Mouse (Mus musculus) gastrocnemius, adult 8-10 months (tissue): Measurements from ENCODE around the gene Med27. TPM values are rescaled to one million over a fixed set of nuclear protein-coding genes. Genes with fewer than 3 reads are reported as not detected.
"Not testable (repeated sequence)": the region's sequence is repeated elsewhere in the genome, so short reads cannot be mapped to it uniquely, and the experiment has no call there.

Experiments
- DNase-seq, 2 experiments: peaks; one replicate each; pipeline ENCODE4 v3.0.0; 2022; ENCODE audit warnings: low spot score in 2 of 2
- total RNA-seq, 4 experiments: library from RNA; stranded (reverse); gene quantifications; 2 replicates each; pipeline ENCODE4 v1.2.4; 2022

Med27 gene
- total RNA-seq, 4 experiments from 2014 or later: 13.0 to 15.4 (median 14.6) TPM

GRCm38 (mm10) chr2:29516621-29517170 is 170.1 kb downstream of the Med27 start:
- no peak for DNase-seq

DNA sequence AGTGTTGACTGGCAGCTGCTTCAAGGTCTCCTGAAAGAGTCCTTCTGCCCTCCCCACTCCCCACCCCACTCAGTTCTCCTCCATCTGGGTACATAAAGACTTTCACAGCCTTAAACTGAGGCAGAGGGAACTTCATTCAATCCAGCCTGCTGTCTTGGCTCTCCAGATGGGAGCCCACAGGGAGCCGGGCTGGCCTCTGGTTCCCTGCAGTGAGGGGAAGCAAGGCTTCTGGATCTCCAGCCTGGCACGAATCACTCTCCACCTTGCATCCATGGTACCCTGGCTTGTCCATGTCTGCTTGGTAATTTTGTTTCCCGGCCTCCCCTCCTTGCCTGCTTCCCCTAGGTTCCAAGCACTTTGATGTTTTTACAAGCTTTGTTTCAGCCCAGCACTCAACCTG is 172.8 kb downstream of the Med27 start:
- DNase-seq: no peak

- no peak for DNase-seq
These were observed 173.6 kb downstream of the Med27 start for GRCm38 (mm10) chr2:29520206-29520605.

DNA sequence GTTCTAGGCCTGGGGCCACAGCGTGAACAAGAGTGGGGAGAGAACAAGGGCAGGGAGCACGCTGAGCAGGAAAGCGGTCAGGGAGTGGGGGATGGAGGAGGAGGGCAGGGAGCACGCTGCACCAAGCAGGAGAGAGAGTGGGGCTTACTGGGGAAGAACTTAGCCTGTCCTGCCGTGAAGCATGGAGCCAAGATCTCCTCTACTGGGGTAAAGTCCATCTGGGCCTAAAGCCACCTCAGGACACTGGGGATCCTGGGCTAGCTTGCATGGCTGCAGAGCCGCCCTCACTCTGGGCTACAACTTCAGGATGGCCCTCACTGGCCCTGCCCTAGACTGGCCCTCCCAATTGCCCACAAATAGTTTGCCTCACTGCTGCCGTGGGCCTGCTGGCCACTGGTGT is 174.9 kb downstream of the Med27 start:
- no peak for DNase-seq

DNA sequence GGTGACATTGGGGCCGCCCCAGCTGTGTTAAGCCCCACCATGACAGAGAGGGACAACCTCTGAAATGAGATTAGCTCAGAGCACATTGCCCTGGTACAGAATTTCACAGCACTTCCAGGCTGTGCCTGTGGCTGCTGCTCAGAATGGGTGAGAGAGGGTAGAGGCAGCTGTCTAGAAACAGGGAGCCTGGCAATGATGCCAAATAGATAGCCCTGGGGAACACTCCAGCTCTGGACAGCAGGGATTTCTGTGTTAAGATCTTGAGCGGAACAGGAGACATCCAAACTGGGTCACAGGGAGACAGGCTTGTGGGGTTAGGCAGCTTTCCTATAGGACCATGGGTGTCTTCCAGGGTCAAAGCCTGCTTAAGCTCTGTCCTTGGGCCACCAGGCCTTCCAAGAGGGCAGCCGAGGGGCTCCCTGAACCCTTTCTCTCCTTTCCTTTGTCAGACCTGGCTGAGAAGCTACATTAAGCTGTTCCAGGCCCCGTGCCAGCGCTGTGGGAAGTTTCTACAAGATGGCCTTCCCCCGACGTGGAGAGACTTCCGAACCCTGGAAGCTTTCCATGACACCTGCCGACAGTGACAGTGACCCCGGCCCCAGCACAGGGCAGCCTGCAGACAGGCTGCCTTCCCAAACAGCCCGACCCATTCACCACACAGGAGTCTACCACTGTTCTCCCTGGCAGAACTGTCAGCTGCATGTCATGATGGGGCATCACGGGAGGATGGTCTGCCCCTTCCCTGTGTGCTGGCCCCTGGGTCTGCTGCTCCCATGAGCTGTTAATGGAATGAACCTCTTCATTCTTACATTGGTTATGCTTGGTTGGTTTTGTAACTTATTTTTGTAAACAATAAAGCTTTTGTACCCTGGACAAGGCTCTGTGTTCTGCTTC is 177.5 kb downstream of the Med27 start:
- no peak for DNase-seq

DNA sequence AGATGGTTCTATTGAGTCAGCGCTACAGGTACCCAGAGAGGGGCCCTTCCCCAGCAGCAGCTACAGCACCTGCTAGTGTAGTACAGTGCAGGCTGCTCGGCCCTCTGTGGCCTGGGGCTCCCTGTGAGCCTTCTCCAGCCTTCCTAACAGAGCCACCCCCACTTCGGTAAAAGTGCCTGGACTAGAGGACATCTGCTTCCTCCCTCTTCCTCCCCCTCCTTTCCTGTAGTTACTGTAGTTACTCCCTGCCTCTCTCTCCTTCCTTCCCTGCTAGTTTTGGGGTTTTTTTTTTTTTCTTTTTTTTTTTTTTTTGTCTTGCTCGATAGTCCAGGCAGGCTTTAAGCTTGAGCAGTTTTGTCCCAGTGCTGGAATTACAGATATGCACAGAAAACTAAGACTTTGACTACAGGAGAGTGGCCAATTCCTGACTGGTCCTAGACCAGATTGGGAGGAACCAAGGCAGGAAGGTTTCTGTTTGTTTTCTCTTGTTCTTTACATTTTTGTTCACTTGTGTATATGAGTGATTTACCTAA is 178.7 kb downstream of the Med27 start:
- no peak for DNase-seq

DNA sequence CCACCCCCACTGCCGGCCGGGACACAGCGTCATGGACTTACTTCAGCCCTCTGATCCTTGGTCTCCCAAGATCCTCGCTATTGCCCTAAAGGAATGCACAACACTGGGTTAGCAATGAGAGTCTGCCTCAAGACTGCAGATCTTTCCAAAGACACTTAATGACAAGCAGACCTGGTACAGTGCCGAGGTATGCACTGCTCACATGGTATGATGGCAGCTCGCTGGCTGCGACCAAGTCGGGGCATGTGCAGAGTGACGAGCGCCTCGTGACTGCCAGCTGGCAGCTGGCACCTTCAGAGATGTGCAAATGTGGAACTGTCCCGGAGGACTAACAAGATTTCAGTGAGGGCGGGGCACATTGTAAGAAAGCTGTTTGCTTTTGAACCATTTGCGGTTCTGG is 179.6 kb downstream of the Med27 start:
- peak; percentile 27 to 53 for DNase-seq

DNA sequence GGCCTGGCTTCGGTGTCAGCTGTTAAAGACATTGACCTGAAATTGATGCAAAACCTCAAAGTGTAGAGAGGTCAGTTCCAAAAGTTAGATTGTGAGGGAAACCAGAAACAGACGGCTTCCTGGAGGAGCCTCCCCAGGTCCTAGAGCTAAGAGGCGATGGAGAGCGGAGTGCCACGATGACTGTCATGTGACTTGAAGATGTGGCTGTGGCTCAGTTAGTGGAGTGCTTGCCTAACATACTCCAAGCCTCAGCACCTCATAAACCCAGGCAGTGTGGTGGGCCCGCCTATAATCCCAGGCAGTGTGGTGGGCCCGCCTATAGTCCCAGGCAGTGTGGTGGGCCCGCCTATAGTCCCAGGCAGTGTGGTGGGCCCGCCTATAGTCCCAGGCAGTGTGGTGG is 180.9 kb downstream of the Med27 start:
- not testable (repeated sequence) for DNase-seq

DNA sequence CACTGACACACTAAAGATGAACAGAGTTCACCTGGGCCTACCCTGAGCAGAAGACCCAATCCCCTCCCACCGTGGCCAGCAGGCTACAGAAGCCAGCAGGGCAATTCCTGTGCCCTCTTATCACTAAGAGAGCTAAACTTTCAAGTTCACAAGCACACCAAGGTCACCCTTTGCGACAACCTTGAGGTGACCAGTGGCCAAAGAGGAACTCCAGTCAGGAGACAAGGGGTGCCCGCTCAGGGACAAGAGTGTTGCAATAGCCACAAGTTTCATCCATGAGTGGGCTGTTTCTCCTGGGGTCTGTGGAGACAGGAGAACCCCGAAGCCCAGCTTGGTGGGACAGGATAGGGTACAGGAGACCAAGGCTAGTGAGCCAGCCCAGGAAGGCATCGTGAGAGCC is 182.2 kb downstream of the Med27 start:
- no peak for DNase-seq

DNA sequence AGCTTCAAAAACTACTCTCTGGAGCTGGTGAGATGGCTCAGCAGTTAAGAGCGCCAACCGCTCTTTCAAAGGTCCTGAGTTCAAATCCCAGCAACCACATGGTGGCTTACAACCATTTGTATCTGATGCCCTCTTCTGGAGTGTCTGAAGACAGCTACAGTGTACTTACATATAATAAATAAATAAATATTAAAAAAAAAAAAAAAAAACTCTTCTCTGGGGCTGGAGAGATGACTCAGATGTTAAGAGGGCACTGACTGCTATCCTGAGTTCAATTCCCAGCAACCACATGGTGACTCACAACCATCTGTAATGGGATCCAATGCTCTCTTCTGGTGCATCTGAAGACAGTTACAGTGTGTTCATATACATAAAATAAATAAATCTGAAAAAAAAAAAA is 183.2 kb downstream of the Med27 start:
- not testable (repeated sequence) for DNase-seq

DNA sequence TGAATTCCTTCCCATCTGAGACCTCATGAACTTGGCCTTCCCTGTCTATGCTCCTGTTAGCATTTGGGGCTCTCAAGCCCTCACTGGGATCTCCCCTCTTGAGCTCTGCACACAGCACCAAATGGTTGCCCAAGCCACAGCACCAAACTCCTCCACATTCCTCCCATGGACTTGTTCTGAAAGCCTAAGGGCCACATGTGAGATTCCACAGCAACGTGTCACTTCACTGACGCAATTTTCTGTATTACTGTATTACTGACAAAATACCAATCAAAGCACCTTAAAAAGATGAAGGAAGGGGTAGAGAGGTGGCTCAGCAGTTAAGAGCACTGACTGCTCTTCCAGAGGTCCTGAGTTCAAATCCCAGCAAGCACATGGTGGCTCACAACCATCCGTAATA is 185.6 kb downstream of the Med27 start:
- no peak for DNase-seq

GRCm38 (mm10) chr2:29532921-29533320 is 186.3 kb downstream of the Med27 start:
- DNase-seq: no peak

GRCm38 (mm10) chr2:29535566-29536244 is 189.1 kb downstream of the Med27 start:
- DNase-seq: no peak

DNA sequence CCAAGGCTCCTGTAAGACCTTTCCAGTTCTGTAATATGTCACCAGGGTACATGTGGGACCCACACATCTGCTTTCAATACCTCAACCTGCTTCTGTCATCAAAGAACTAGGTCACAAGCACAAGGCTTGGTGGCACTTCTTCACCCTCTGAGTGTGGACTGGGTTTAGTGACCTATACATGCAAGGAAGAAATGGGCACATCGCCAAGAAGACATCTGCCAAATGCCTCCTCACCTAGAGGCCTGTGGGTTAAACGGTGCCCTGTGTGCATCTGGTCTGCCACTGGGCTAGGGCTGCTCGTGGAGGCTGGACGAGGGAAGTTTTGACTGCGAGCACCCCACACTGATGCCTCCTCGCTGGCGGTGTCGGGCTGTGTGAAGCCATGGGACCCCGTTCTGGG is 189.9 kb downstream of the Med27 start:
- no peak for DNase-seq

GRCm38 (mm10) chr2:29537334-29537733 is 190.7 kb downstream of the Med27 start:
- DNase-seq: no peak

DNA sequence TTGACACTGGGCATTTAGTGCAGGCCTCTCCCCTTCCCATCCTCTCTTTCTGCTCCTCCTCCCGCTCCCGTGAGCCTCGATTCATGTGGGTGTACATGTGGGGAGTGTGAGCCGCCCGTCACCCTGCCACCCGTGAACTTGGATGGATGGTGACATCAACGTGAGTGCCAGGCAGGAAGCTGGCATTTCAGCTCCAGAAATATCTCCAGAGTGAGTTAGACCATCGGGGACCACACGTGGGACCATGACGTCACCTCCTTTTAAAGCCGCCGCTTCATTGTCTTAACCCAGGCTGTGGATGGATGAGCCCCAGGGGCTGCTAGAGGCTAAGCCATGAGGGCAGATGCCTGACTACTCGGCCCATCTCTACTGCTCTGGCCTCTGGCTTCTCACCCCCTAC is 195.4 kb downstream of the Med27 start:
- no peak for DNase-seq

GRCm38 (mm10) chr2:29546571-29546970 is 200.0 kb downstream of the Med27 start:
- DNase-seq: no peak

DNA sequence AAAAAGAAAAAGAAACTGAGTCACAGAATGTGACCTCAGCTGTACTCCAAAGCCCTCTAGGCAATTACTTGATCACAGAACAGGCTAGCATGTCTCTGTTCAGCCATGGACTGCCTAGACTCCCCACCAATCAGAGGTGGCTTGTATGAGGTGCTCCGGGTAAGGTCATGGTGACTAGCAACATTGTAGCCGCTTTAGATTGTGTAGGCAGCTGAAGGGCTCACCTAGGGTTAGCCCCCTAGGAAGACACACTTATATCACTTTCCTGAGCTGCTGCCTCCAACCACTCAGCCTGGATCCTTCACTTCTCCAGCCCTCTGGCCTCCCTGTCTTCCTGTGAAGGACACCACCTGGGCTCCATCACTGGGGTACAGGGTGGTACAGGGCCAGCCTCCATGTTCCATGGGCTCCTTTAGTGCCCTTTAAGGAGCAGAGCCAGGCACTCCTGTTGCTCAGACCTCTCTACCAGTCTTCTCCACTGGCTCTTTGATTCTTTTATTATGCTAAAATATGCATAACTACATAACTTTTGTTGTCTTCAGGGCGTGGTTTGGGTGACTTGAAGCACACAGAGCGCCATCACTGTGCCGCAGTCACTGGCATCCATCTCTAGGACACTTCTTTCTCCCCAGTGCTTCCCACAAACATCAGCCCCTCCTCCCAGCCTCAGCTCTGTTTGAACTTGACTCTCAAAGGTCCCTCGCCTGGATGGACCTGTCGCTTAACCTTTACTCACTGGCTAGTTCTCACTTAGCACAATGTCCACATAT is 205.4 kb downstream of the Med27 start:
- DNase-seq: no peak

GRCm38 (mm10) chr2:29553945-29554634 is 207.5 kb downstream of the Med27 start:
- DNase-seq: peak; percentile 14

DNA sequence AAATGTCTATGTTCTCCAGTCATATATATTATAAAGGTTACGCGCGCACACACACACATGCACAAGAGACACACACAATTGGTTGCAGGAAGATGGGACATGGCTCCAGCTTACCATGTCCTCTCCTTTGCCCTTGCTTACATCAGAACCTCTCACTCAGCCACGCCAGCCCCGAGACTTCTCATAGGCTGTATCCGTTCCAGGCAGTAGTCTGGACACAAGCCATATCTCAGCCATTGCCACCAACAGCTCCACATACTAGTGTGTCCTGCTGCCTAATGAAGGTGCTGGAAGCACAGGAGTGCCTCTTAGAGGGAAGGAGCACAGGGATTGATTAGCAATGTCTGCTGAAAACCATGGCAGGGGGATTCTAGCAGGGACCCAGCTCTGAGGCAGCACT is 211.9 kb downstream of the Med27 start:
- DNase-seq: no peak

GRCm38 (mm10) chr2:29559955-29560354 is 213.3 kb downstream of the Med27 start:
- no peak for DNase-seq
